Mouse (Mus musculus) kidney, embryonic 14.5 days (tissue): ENCODE data around the gene Dlx1. TPM values are rescaled to one million over a fixed set of nuclear protein-coding genes. Genes with fewer than 3 reads are reported as not detected.

ENCODE experiments used
- ATAC-seq: fragments of 200-750 bp; cut with Nextera tagmentation; 2 replicates; pipeline ENCODE4 v1.8.0; 2017; ENCODE audit warnings: moderate number of reproducible peaks, mild to moderate bottlenecking, moderate TSS enrichment, moderate library complexity; ENCODE audit not compliant: low FRiP score, low TSS enrichment
- H3K27ac ChIP-seq: fragments of 300-500 bp; sonication (generic); 2 replicates; pipeline ENCODE4 v1.5.1; 2014; ENCODE audit warnings: low read depth, mild to moderate bottlenecking, low read length, moderate library complexity, mixed read lengths
- H3K27me3 ChIP-seq: fragments of 300-500 bp; sonication (generic); 2 replicates; pipeline ENCODE4 v1.6.1; 2014; ENCODE audit warnings: mild to moderate bottlenecking, low read length; ENCODE audit not compliant: control insufficient read depth, insufficient read depth
- H3K36me3 ChIP-seq: fragments of 300-500 bp; sonication (generic); 2 replicates; pipeline ENCODE4 v1.6.1; 2014; ENCODE audit warnings: low read length, mixed read lengths; ENCODE audit not compliant: control insufficient read depth, insufficient read depth
- H3K4me1 ChIP-seq: fragments of 300-500 bp; sonication (generic); 2 replicates; pipeline ENCODE4 v1.6.1; 2014; ENCODE audit warnings: low read length, mixed read lengths; ENCODE audit not compliant: control insufficient read depth, insufficient read depth
- H3K4me2 ChIP-seq: fragments of 300-500 bp; sonication (generic); replicated peaks from 2 replicates; pipeline ENCODE4 v1.6.1; 2014; ENCODE audit warnings: low read depth, mild to moderate bottlenecking, low read length
- H3K4me3 ChIP-seq: fragments of 300-500 bp; sonication (generic); 2 replicates; pipeline ENCODE4 v1.5.1; 2014; ENCODE audit warnings: mild to moderate bottlenecking, low read length
- H3K9ac ChIP-seq: fragments of 300-500 bp; sonication (generic); 2 replicates; pipeline ENCODE4 v1.6.1; 2014; ENCODE audit warnings: low read depth, mild to moderate bottlenecking, low read length, moderate library complexity
- H3K9me3 ChIP-seq: fragments of 300-500 bp; sonication (generic); 2 replicates; pipeline ENCODE4 v1.6.1; 2016; ENCODE audit warnings: low read length; ENCODE audit not compliant: control insufficient read depth
- WGBS: fragments of 180-500 bp; shearing (Covaris S2); extraction: QIAGEN DNeasy Blood & Tissue Kit; methylation state at CpG from one replicate; pipeline ENCODE4 v1.1.7; 2014; 5-methylcytosine and 5-hydroxymethylcytosine counted together
- polyA plus RNA-seq: library from polyadenylated mRNA; unstranded; fragments of >200 nt; fragmentation: Nextera tagmentation; extraction: Ambion mirVana; gene quantifications from 2 replicates; pipeline ENCODE4 v1.2.1, GENCODE M21; 2014

The Dlx1 gene
- polyA plus RNA-seq, 1 experiment from 2014 or later: not detected

GRCm38 (mm10) chr2:71531990-71532970 lies 4.4 kb downstream of the Dlx1 start:
- Histone ChIP-seq H3K36me3 (no peaks in the 10 kb centered on the region), H3K4me1 (peaks cover 4% of the 10 kb centered on the region; the same call in 1 of the 2 replicates), H3K4me2 (no peak overlapping the region), H3K27me3 (peaks cover 95% of the 10 kb centered on the region), H3K9me3 (no peaks in the 10 kb centered on the region), H3K27ac (no peak overlapping the region), H3K9ac (no peak overlapping the region), H3K4me3 (no peak overlapping the region)
- ATAC-seq: no peak
- WGBS: 2% methylated on average over 43 of the region's 43 CpGs

- no peak for ATAC-seq
- H3K9me3 ChIP-seq: no peaks in the 10 kb centered on the region
- 10% methylated on average over 5 of the region's 5 CpGs for WGBS
Measured at GRCm38 (mm10) chr2:71533094-71533493, 5.2 kb downstream of the Dlx1 start.

GRCm38 (mm10) chr2:71534242-71535052 lies 6.5 kb downstream of the Dlx1 start:
- Histone ChIP-seq H3K4me3 (no peak overlapping the region), H3K9ac (no peak overlapping the region), H3K27me3 (peaks cover 95% of the 10 kb centered on the region), H3K36me3 (no peaks in the 10 kb centered on the region), H3K9me3 (no peaks in the 10 kb centered on the region), H3K27ac (no peak overlapping the region), H3K4me2 (no peak overlapping the region), H3K4me1 (no peaks in the 10 kb centered on the region; the same call in 1 of the 2 replicates)
- no peak for ATAC-seq
- under 1% methylated on average over 20 of the region's 20 CpGs for WGBS

More at GRCm38 (mm10) chr2:71533094-71533493, 5.2 kb downstream of the Dlx1 start:
- Histone ChIP-seq H3K27me3 (peaks cover 95% of the 10 kb centered on the region), H3K4me1 (peaks cover 4% of the 10 kb centered on the region; the same call in 1 of the 2 replicates), H3K9ac (no peak overlapping the region), H3K36me3 (no peaks in the 10 kb centered on the region), H3K27ac (no peak overlapping the region), H3K4me2 (no peak overlapping the region), H3K4me3 (no peak overlapping the region)

GRCm38 (mm10) chr2:71540611-71541417 lies 12.9 kb downstream of the Dlx1 start:
- H3K4me1 ChIP-seq: peaks cover 11% of the 10 kb centered on the region
- ATAC-seq: no peak
- peak overlapping the region; percentile 28 for H3K4me2 ChIP-seq
- H3K4me3 ChIP-seq: peak overlapping the region; percentile 13
- no peaks in the 10 kb centered on the region for H3K36me3 ChIP-seq
- 1% methylated on average over 48 of the region's 48 CpGs for WGBS
- peaks cover 94% of the 10 kb centered on the region for H3K27me3 ChIP-seq
- no peak overlapping the region for H3K9ac ChIP-seq
- H3K27ac ChIP-seq: no peak overlapping the region
- no peaks in the 10 kb centered on the region for H3K9me3 ChIP-seq

GRCm38 (mm10) chr2:71541418-71542226 lies 13.7 kb downstream of the Dlx1 start:
- H3K9me3 ChIP-seq: no peaks in the 10 kb centered on the region
- H3K36me3 ChIP-seq: no peaks in the 10 kb centered on the region
- ATAC-seq: no peak
- peak overlapping the region; percentile 13; the same call in 1 of the 2 replicates for H3K4me3 ChIP-seq
- peak overlapping the region; percentile 28; the same call in 1 of the 2 replicates for H3K4me2 ChIP-seq
- H3K9ac ChIP-seq: no peak overlapping the region
- H3K27me3 ChIP-seq: peaks cover 94% of the 10 kb centered on the region
- H3K27ac ChIP-seq: no peak overlapping the region
- peaks cover 17% of the 10 kb centered on the region for H3K4me1 ChIP-seq
- WGBS: 1% methylated on average over 37 of the region's 37 CpGs

GRCm38 (mm10) chr2:71542227-71542815 lies 14.4 kb downstream of the Dlx1 start:
- Histone ChIP-seq H3K4me2 (no peak overlapping the region), H3K4me3 (no peak overlapping the region), H3K9me3 (no peaks in the 10 kb centered on the region), H3K9ac (no peak overlapping the region), H3K27me3 (peaks cover 95% of the 10 kb centered on the region), H3K4me1 (peaks cover 17% of the 10 kb centered on the region), H3K36me3 (no peaks in the 10 kb centered on the region), H3K27ac (no peak overlapping the region)
- WGBS: 2% methylated on average over 11 of the region's 11 CpGs
- no peak for ATAC-seq

- under 1% methylated on average over 30 of the region's 30 CpGs for WGBS
- Histone ChIP-seq H3K27me3 (peaks cover 91% of the 10 kb centered on the region), H3K9ac (no peak overlapping the region), H3K36me3 (no peaks in the 10 kb centered on the region), H3K4me2 (peak overlapping the region; percentile 19; the same call in 1 of the 2 replicates), H3K4me3 (0 out of 2 replicates have a peak overlapping the region, but pooled peaks have one; percentile 11), H3K4me1 (peaks cover 17% of the 10 kb centered on the region), H3K9me3 (no peaks in the 10 kb centered on the region), H3K27ac (no peak overlapping the region)
- peak; percentile 29; the same call in 1 of the 2 replicates for ATAC-seq
Measured at GRCm38 (mm10) chr2:71542816-71543301, 14.9 kb downstream of the Dlx1 start.
